Mouse (Mus musculus) heart, embryonic 16.5 days (tissue): ENCODE results near the gene Tnfrsf9. TPM values are rescaled to one million over a fixed set of nuclear protein-coding genes. Genes with fewer than 3 reads are reported as not detected.

Source experiments
- ATAC-seq: fragments of 200-750 bp; cut with Nextera tagmentation; replicated peaks from 2 replicates; pipeline ENCODE4 v1.8.0; 2017; ENCODE audit warnings: moderate number of reproducible peaks; ENCODE audit not compliant: insufficient read depth, low FRiP score; ENCODE audit errors: extremely low read depth
- H3K27ac ChIP-seq: fragments of 300-500 bp; sonication (generic); 2 replicates; pipeline ENCODE4 v1.5.1; 2014; ENCODE audit warnings: mild to moderate bottlenecking, low read length, control low read depth, moderate library complexity
- H3K27me3 ChIP-seq: fragments of 300-500 bp; sonication (generic); 2 replicates; pipeline ENCODE4 v1.6.1; 2014; ENCODE audit warnings: low read length, mixed read lengths; ENCODE audit not compliant: control insufficient read depth, insufficient read depth
- H3K36me3 ChIP-seq: fragments of 300-500 bp; sonication (generic); 2 replicates; pipeline ENCODE4 v1.6.1; 2014; ENCODE audit not compliant: control insufficient read depth, insufficient read depth
- H3K4me1 ChIP-seq: fragments of 300-500 bp; sonication (generic); 2 replicates; pipeline ENCODE4 v1.6.1; 2014; ENCODE audit warnings: low read length, mixed read lengths; ENCODE audit not compliant: control insufficient read depth, insufficient read depth
- H3K4me2 ChIP-seq: fragments of 300-500 bp; sonication (generic); 2 replicates; pipeline ENCODE4 v1.6.1; 2014; ENCODE audit warnings: low read depth, mild to moderate bottlenecking, control low read depth, low read length
- H3K4me3 ChIP-seq: fragments of 300-500 bp; sonication (generic); 2 replicates; pipeline ENCODE4 v1.5.1; 2014; ENCODE audit warnings: mild to moderate bottlenecking, control low read depth, low read length
- H3K9ac ChIP-seq: fragments of 300-500 bp; sonication (generic); 2 replicates; pipeline ENCODE4 v1.6.1; 2014; ENCODE audit warnings: low read length, control low read depth
- H3K9me3 ChIP-seq: fragments of 300-500 bp; sonication (generic); replicated peaks from 2 replicates; pipeline ENCODE4 v1.6.1; 2016; ENCODE audit warnings: low read length; ENCODE audit not compliant: control insufficient read depth
- WGBS: fragments of 180-500 bp; shearing (Covaris S2); extraction: QIAGEN DNeasy Blood & Tissue Kit; methylation state at CpG from one replicate; pipeline ENCODE4 v1.1.7; 2014; 5-methylcytosine and 5-hydroxymethylcytosine counted together
- polyA plus RNA-seq: library from polyadenylated mRNA; unstranded; fragments of >200 nt; fragmentation: Nextera tagmentation; extraction: Ambion mirVana; gene quantifications from 2 replicates; pipeline ENCODE4 v1.2.1, GENCODE M21; 2015

Tnfrsf9 gene
- polyA plus RNA-seq, 1 experiment from 2014 or later = 2.9 TPM

GRCm38 (mm10) chr4:150933503-150933902 lies 19.1 kb downstream of the Tnfrsf9 start:
- Histone ChIP-seq H3K4me2 (no peak overlapping the region), H3K4me3 (no peak overlapping the region), H3K4me1 (peaks cover 3% of the 10 kb centered on the region; the same call in 1 of the 2 replicates), H3K9me3 (no peaks in the 10 kb centered on the region), H3K9ac (no peak overlapping the region), H3K27ac (no peak overlapping the region), H3K27me3 (no peaks in the 10 kb centered on the region), H3K36me3 (no peaks in the 10 kb centered on the region)
- no peak for ATAC-seq
- 67% methylated on average over 1 of the region's 1 CpGs for WGBS

- no peak for ATAC-seq
- Histone ChIP-seq H3K4me2 (peak overlapping the region; percentile 60), H3K36me3 (no peaks in the 10 kb centered on the region), H3K9me3 (no peaks in the 10 kb centered on the region), H3K27me3 (no peaks in the 10 kb centered on the region), H3K4me1 (peaks cover 3% of the 10 kb centered on the region; the same call in 1 of the 2 replicates), H3K27ac (no peak overlapping the region), H3K9ac (no peak overlapping the region), H3K4me3 (peak overlapping the region; percentile 24)
- 76% methylated on average over 16 of the region's 16 CpGs for WGBS
Measured at GRCm38 (mm10) chr4:150937293-150938062, 23.1 kb downstream of the Tnfrsf9 start.

GRCm38 (mm10) chr4:150938063-150938452 lies 23.7 kb downstream of the Tnfrsf9 start:
- no peak overlapping the region for H3K27ac ChIP-seq
- no peaks in the 10 kb centered on the region for H3K36me3 ChIP-seq
- no peak for ATAC-seq
- peak overlapping the region; percentile 60 for H3K4me2 ChIP-seq
- H3K4me1 ChIP-seq = peaks cover 3% of the 10 kb centered on the region; the same call in 1 of the 2 replicates
- peak overlapping the region; percentile 24 for H3K4me3 ChIP-seq
- no peaks in the 10 kb centered on the region for H3K27me3 ChIP-seq
- H3K9ac ChIP-seq = no peak overlapping the region
- no peaks in the 10 kb centered on the region for H3K9me3 ChIP-seq
- WGBS = 24% methylated on average over 14 of the region's 14 CpGs

- Histone ChIP-seq H3K27ac (no peak overlapping the region), H3K4me2 (no peak overlapping the region), H3K9me3 (no peaks in the 10 kb centered on the region), H3K9ac (no peak overlapping the region), H3K36me3 (no peaks in the 10 kb centered on the region), H3K4me3 (no peak overlapping the region), H3K4me1 (peaks cover 3% of the 10 kb centered on the region; the same call in 1 of the 2 replicates), H3K27me3 (no peaks in the 10 kb centered on the region)
- ATAC-seq = peak; percentile 33; the same call in 1 of the 2 replicates
- 56% methylated on average over 13 of the region's 13 CpGs for WGBS
Measured at GRCm38 (mm10) chr4:150939991-150940651, 25.8 kb downstream of the Tnfrsf9 start.

- Histone ChIP-seq H3K27ac (no peak overlapping the region), H3K4me1 (no peaks in the 10 kb centered on the region), H3K27me3 (no peaks in the 10 kb centered on the region), H3K4me2 (no peak overlapping the region), H3K9ac (no peak overlapping the region), H3K4me3 (no peak overlapping the region), H3K36me3 (no peaks in the 10 kb centered on the region), H3K9me3 (no peaks in the 10 kb centered on the region)
- no peak for ATAC-seq
- 92% methylated on average over 7 of the region's 7 CpGs for WGBS
Measured at GRCm38 (mm10) chr4:150944707-150945106, 30.3 kb downstream of the Tnfrsf9 start.

- Histone ChIP-seq H3K27me3 (no peaks in the 10 kb centered on the region), H3K27ac (no peak overlapping the region), H3K4me2 (no peak overlapping the region), H3K9ac (no peak overlapping the region), H3K9me3 (no peaks in the 10 kb centered on the region), H3K4me3 (no peak overlapping the region), H3K36me3 (no peaks in the 10 kb centered on the region), H3K4me1 (no peaks in the 10 kb centered on the region)
- 67% methylated on average over 10 of the region's 10 CpGs for WGBS
- no peak for ATAC-seq
Measured at GRCm38 (mm10) chr4:150950972-150951371, 36.6 kb downstream of the Tnfrsf9 start.

- no peak for ATAC-seq
- Histone ChIP-seq H3K9me3 (no peaks in the 10 kb centered on the region), H3K27me3 (no peaks in the 10 kb centered on the region), H3K4me1 (no peaks in the 10 kb centered on the region), H3K4me2 (no peak overlapping the region), H3K4me3 (no peak overlapping the region), H3K27ac (no peak overlapping the region), H3K9ac (no peak overlapping the region), H3K36me3 (no peaks in the 10 kb centered on the region)
- WGBS = 59% methylated on average over 13 of the region's 13 CpGs
Measured at GRCm38 (mm10) chr4:150956369-150957105, 42.2 kb downstream of the Tnfrsf9 start.

- Histone ChIP-seq H3K9me3 (no peaks in the 10 kb centered on the region), H3K4me1 (peaks cover 1% of the 10 kb centered on the region; the same call in 1 of the 2 replicates), H3K9ac (no peak overlapping the region), H3K4me3 (no peak overlapping the region), H3K27me3 (no peaks in the 10 kb centered on the region), H3K36me3 (no peaks in the 10 kb centered on the region), H3K27ac (no peak overlapping the region), H3K4me2 (no peak overlapping the region)
- no peak for ATAC-seq
- 45% methylated on average over 1 of the region's 1 CpGs for WGBS
Measured at GRCm38 (mm10) chr4:150957106-150957458, 42.7 kb downstream of the Tnfrsf9 start.

GRCm38 (mm10) chr4:150958536-150958935 lies 44.2 kb downstream of the Tnfrsf9 start:
- Histone ChIP-seq H3K4me2 (no peak overlapping the region), H3K9ac (no peak overlapping the region), H3K4me3 (no peak overlapping the region), H3K9me3 (no peaks in the 10 kb centered on the region), H3K27me3 (no peaks in the 10 kb centered on the region), H3K36me3 (no peaks in the 10 kb centered on the region), H3K4me1 (peaks cover 2% of the 10 kb centered on the region; the same call in 1 of the 2 replicates), H3K27ac (no peak overlapping the region)
- 65% methylated on average over 7 of the region's 7 CpGs for WGBS
- ATAC-seq = no peak
